Mouse (Mus musculus) CD8-positive naive resting alpha-beta T cell, adult 2 months (primary cell): ENCODE measurements around the gene Irf2bp1.
A peak's percentile ranks its signal among the peaks of the same experiment; 100 is the strongest.

Source experiments
- DNase-seq, 2 experiments: peaks; one replicate each; pipeline ENCODE4 v3.0.0; 2022; ENCODE audit warnings: low read depth in 2 of 2, low spot score in 2 of 2

Irf2bp1 gene

GRCm38 (mm10) chr7:19024581-19025255, 20.9 kb downstream of the Irf2bp1 start:
- peak in 1 of 2 experiments; percentile 20 for DNase-seq

GRCm38 (mm10) chr7:19028067-19028466, 24.2 kb downstream of the Irf2bp1 start:
- DNase-seq: no peak

GRCm38 (mm10) chr7:19029084-19029653, 25.3 kb downstream of the Irf2bp1 start:
- DNase-seq: peak; percentile 35 to 53

- DNase-seq: no peak
Measured at GRCm38 (mm10) chr7:19031641-19032040, 27.8 kb downstream of the Irf2bp1 start.

DNA sequence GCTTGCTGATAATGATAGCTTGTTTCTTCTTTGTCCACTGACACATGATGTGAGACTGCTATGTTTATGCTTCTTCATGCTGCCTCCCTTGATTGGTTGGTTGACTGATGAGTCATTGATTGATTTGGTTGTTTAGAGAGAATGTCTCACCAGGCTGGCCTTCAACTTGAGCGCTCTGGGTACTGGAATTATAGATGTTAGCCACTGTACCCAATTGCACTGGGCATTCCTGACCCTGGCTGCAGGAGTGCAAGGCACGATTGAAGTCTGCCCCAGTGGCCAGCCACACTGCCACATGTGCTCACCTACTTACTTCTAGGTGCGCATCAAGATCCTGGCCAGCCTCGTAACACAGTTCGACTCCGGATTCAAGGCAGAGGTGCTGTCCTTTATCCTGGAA, 40.8 kb downstream of the Irf2bp1 start:
- DNase-seq: no peak

DNA sequence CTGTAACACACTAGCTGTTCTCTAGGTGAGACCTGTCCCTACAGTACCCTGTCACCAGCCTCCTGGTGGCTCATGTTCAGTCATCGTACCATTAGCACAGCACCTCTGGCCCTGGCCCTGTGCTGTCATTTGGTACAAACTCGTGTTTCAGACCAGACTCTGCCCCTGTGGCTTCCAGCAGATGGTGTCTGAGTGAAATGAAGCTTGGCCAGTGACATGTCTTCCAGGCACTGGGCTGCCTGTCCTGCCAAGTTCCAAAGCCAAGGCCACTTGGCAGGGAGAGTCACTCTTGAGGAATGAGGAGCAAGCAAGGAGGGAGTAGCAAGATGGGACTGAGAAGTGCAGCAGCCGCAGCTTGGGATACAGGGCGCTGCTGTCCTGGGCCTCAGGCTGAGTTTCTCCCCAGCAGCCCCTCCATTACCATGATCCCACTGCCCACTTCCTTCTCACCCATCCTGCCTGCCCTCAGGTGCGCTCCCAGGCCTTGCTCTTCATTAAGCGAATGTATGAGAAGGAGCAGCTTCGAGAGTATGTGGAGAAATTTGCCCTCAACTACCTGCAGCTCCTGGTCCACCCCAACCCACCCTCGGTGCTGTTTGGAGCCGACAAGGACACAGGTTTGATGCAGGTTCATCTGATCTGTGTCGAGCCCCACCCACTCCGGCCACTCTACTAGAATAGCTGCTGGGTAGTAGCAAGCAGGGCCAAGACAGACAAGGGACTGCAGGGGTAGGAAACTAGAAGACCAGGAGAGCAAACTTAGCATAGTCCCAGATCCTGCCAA, 42.6 kb downstream of the Irf2bp1 start:
- no peak for DNase-seq

DNA sequence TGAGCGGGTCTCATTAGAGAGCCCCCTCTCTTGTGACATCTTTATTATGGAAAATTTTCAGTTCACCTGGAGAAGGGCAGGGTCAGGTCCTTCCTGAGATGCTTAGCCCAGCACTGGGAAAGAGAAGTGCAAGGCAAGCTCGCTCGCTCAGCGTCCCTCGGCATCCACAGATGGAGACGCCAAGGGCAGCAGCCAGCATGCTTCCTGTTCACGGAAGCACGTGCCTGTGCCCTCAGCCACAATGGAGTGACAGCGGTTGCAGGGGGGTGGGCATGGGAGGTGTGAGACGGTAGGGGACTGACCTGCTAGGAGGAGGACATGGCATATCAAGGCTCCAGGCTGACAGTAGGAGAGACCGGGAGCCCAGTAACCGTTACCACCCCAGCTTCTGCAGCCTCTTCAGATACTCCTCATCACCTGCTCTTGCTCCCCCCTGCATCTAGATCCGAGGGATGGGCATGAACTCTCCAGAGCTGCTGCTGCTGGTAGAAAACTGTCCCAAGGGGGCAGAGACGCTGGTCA, 44.2 kb downstream of the Irf2bp1 start:
- DNase-seq: no peak

- no peak for DNase-seq
Measured at GRCm38 (mm10) chr7:19049252-19049651, 45.4 kb downstream of the Irf2bp1 start.

DNA sequence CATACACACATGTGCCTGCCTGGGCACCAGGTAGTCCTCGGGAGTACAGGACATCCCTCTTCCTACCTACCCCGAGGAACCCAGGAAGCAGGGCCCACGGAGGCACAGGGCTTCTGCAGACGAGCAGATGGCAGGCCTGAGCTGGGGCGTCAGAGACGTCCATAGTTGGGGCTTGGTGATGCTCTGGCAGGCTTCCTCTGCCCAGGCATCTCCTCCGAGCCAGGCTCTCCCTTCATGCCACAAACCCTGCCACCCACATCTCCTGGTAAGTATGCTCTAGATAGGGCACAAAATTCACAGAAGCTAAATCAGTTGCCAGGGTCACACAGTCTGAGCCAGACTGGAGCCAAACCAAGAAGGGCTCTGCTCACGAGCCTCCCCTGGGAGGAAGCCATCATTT, 46.3 kb downstream of the Irf2bp1 start:
- no peak for DNase-seq

GRCm38 (mm10) chr7:19051161-19051560, 47.3 kb downstream of the Irf2bp1 start:
- DNase-seq: no peak

- DNase-seq: no peak
Measured at GRCm38 (mm10) chr7:19052345-19053135, 48.7 kb downstream of the Irf2bp1 start.

- DNase-seq: no peak
Measured at GRCm38 (mm10) chr7:19053136-19053532, 49.3 kb downstream of the Irf2bp1 start.

DNA sequence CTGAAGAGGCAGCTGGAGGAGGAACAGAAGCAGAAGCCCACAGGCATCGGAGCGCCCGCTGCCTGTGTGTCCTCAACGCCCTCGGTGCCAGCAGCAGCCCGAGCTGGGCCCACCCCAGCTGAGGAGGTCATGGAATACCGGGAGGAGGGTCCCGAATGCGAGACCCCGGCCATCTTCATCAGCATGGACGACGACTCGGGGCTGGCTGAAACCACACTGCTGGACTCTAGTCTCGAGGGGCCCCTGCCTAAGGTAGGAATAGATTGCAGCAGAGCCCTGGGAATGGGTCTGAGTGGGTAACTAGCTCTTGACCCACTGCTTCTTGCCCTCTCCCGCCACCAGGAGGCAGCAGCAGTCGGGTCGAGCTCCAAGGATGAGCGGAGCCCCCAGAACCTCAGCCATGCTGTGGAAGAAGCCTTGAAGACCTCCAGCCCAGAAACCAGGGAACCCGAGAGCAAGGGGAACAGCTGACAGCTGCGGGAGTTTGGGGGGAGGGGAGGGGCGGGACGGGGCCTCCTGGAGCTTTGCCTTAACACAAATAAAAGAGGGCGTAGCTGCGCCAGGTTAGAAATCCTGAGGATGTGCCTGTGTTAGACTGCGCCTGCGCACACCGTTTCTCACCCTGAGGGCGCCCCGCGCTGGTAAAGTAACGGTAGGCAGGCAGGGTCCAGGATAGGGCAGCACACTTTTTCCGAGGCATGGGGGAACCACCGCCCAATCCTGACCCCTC, 50.4 kb downstream of the Irf2bp1 start, which contains the start of gene Rsph6a:
Rsph6a (plus strand) TSS at position 644 of the 730 bp plus-strand sequence.
- DNase-seq: no peak

- DNase-seq: no peak
Measured at GRCm38 (mm10) chr7:19054777-19055076, 50.9 kb downstream of the Irf2bp1 start.

GRCm38 (mm10) chr7:19055108-19055507, 51.3 kb downstream of the Irf2bp1 start:
- DNase-seq: no peak
